Mouse (Mus musculus) hindbrain, embryonic 13.5 days (tissue): ENCODE results near the gene Foxo6. TPM values are rescaled to one million over a fixed set of nuclear protein-coding genes. Genes with fewer than 3 reads are reported as not detected.

ENCODE experiments used
- ATAC-seq: fragments of 200-750 bp; cut with Nextera tagmentation; 2 replicates; pipeline ENCODE4 v1.8.0; 2017; ENCODE audit warnings: moderate TSS enrichment; ENCODE audit not compliant: low FRiP score
- H3K27ac ChIP-seq: fragments of 300-500 bp; sonication (generic); 2 replicates; pipeline ENCODE4 v1.5.1; 2015; ENCODE audit warnings: inconsistent platforms, mild to moderate bottlenecking, moderate library complexity
- H3K27me3 ChIP-seq: fragments of 300-500 bp; sonication (generic); 2 replicates; pipeline ENCODE4 v1.6.1; 2015; ENCODE audit warnings: mild to moderate bottlenecking, inconsistent platforms
- H3K36me3 ChIP-seq: fragments of 300-500 bp; sonication (generic); 2 replicates; pipeline ENCODE4 v1.6.1; 2015; ENCODE audit warnings: mild to moderate bottlenecking, inconsistent platforms
- H3K4me1 ChIP-seq: fragments of 300-500 bp; sonication (generic); replicated peaks from 2 replicates; pipeline ENCODE4 v1.6.1; 2015; ENCODE audit warnings: inconsistent platforms
- H3K4me2 ChIP-seq: fragments of 300-500 bp; sonication (generic); 2 replicates; pipeline ENCODE4 v1.6.1; 2015; ENCODE audit warnings: inconsistent platforms, mild to moderate bottlenecking, moderate library complexity
- H3K4me3 ChIP-seq: fragments of 300-500 bp; sonication (generic); 2 replicates; pipeline ENCODE4 v1.5.1; 2015; ENCODE audit warnings: mild to moderate bottlenecking, inconsistent platforms
- H3K9ac ChIP-seq: fragments of 300-500 bp; sonication (generic); 2 replicates; pipeline ENCODE4 v1.6.1; 2015; ENCODE audit warnings: mild to moderate bottlenecking, inconsistent platforms
- H3K9me3 ChIP-seq: fragments of 300-500 bp; sonication (generic); 2 replicates; pipeline ENCODE4 v1.6.1; 2016; ENCODE audit warnings: inconsistent platforms
- WGBS: fragments of 180-500 bp; shearing (Covaris S2); methylation state at CpG from one replicate; pipeline ENCODE4 v1.1.7; 2015; 5-methylcytosine and 5-hydroxymethylcytosine counted together
- polyA plus RNA-seq: library from polyadenylated mRNA; unstranded; fragments of >200 nt; fragmentation: Nextera tagmentation; extraction: Ambion mirVana; gene quantifications from 2 replicates; pipeline ENCODE4 v1.2.1, GENCODE M21; 2015

The Foxo6 gene
- polyA plus RNA-seq, 1 experiment from 2014 or later, result 0.73 TPM

DNA sequence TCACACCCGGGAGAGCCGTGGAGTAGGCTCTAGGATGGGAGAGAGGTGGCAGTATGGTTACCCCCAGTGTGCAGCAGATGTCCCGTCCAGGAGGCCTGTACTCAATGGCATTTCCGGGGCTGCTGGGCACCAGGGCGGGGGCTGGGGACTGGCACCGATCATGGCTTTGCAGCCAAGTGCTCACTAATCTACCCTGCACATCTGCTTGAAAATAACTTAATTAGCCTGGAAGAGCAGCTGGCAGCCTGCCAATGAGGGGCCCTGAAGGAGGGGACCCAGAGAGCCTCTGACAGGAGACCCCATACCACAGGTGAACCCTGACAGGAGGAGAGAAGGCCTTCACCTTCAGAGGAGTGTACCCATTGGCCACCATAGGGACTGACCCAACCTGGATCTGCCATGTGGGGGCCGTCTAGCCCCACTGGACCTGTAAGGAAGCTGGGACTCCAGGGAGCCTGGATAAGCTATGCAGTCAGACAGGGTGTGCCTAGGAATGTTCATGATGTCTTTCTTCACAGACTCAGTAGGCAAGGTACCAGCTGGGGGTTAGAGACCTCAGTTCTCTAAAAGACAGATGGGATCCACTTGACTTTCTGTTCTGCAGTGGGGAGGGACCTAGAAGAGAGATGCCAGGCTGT is 63.9 kb downstream of the Foxo6 start:
- H3K9me3 ChIP-seq, result no peaks in the 10 kb centered on the region
- H3K4me3 ChIP-seq, result no peak overlapping the region
- ATAC-seq, result 0 out of 2 replicates have a peak, but pooled peaks have one; percentile 15
- peaks cover 56% of the 10 kb centered on the region for H3K4me1 ChIP-seq
- H3K4me2 ChIP-seq, result no peak overlapping the region
- no peak overlapping the region for H3K9ac ChIP-seq
- 64% methylated on average over 7 of the region's 7 CpGs for WGBS
- no peaks in the 10 kb centered on the region for H3K36me3 ChIP-seq
- no peak overlapping the region for H3K27ac ChIP-seq
- H3K27me3 ChIP-seq, result peaks cover 4% of the 10 kb centered on the region; the same call in 1 of the 2 replicates

DNA sequence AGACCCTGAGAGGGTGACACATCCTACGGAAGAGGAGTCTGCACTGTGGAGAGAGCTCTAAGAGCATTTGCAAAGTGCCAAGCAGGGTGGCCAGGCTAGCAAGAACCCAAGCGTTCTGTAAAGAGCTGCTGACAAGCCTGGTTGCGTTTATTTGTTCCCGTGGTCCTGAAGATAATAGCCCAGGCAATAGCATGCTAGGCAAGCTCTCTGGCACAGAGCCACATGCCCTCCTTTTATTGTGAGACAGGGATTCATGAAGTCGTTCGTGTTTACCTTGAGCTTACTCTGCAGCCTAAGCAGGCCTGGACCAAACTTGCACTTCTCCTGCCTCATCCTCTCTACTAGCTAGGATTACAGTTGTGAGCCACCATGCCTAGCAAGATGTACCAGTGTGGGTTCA is 65.4 kb downstream of the Foxo6 start:
- Histone ChIP-seq H3K4me3 (no peak overlapping the region), H3K4me1 (peaks cover 56% of the 10 kb centered on the region), H3K9me3 (no peaks in the 10 kb centered on the region), H3K27ac (no peak overlapping the region), H3K27me3 (peaks cover 3% of the 10 kb centered on the region), H3K9ac (no peak overlapping the region), H3K4me2 (no peak overlapping the region), H3K36me3 (no peaks in the 10 kb centered on the region)
- no peak for ATAC-seq
- 40% methylated on average over 6 of the region's 6 CpGs for WGBS

GRCm38 (mm10) chr4:120218878-120219277 is 68.3 kb downstream of the Foxo6 start:
- H3K4me2 ChIP-seq, result no peak overlapping the region
- 61% methylated on average over 9 of the region's 9 CpGs for WGBS
- H3K36me3 ChIP-seq, result no peaks in the 10 kb centered on the region
- peaks cover 41% of the 10 kb centered on the region for H3K4me1 ChIP-seq
- ATAC-seq, result no peak
- H3K9ac ChIP-seq, result no peak overlapping the region
- no peaks in the 10 kb centered on the region for H3K9me3 ChIP-seq
- 0 out of 2 replicates have a peak overlapping the region, but pooled peaks have one; percentile 6 for H3K27ac ChIP-seq
- no peaks in the 10 kb centered on the region; the same call in none of the 2 replicates for H3K27me3 ChIP-seq
- no peak overlapping the region for H3K4me3 ChIP-seq

Other genes with a start within 250 kb of the Foxo6 start
- gene AL607142.1, start 222.4 kb downstream of the Foxo6 start, polyA plus RNA-seq, result not detected in 2 replicates
- gene Edn2, start 126.1 kb downstream of the Foxo6 start, polyA plus RNA-seq, result 0.12 TPM in 1 of 2 replicates, not detected in the other
- gene Scmh1, start 117.9 kb upstream of the Foxo6 start, polyA plus RNA-seq, result 84.7 and 85.7 TPM in 2 replicates
- not detected in 2 replicates for gene Slfnl1, start 244.9 kb upstream of the Foxo6 start, polyA plus RNA-seq